Mouse (Mus musculus): Measurements from ENCODE around the gene Olfr975.

DNA sequence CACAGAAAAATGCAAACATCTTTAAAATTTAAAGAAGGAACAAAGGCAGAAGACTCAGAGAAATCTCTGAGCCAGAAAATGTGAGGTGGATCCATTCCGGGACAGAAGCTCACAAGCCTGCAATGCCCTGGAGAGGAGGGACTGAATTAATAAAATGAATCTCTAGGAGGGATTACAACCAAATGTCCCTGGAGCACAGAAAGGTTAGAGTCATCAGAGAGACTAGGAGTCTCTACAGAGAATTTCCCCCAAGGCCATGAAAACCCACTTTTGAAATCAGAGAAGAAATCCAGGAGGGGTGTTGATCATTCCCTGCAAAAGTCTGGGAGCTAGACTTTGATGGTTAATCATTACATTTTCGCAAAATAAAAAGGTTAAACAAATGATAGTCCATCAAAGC is 40.0 kb upstream of the Olfr975 start, which contains the start of gene Olfr978:
- TF ChIP-seq CTCF (IDR thresholded peaks at IDR 0.05; ENCODE audit: borderline replicate concordance, insufficient read depth, low read depth, low read length) (no peak), POLR2A (IDR thresholded peaks at IDR 0.05; ENCODE audit: borderline replicate concordance, insufficient read depth, low read length) (no peak)

All from cerebellum, adult 2 months (tissue).